Mouse (Mus musculus) hematopoietic stem cell, adult 5-6 weeks (primary cell): ENCODE results near the gene Ddx20. TPM values are rescaled to one million over a fixed set of nuclear protein-coding genes. Genes with fewer than 3 reads are reported as not detected.

Experiments used
- ATAC-seq, 2 experiments: fragments of 125-278 bp in 1 of 2; replicated peaks in 1 of 2; 2 replicates each; pipeline ENCODE4 v1.8.0; 2016 to 2017; ENCODE audit warnings: inconsistent platforms in 2 of 2, mild to moderate bottlenecking in 2 of 2, moderate number of reproducible peaks in 2 of 2, low read depth in 1 of 2, moderate TSS enrichment in 1 of 2; ENCODE audit not compliant: low FRiP score in 2 of 2, poor library complexity in 2 of 2, severe bottlenecking in 2 of 2, insufficient read depth in 1 of 2, low TSS enrichment in 1 of 2
- total RNA-seq: library from RNA; stranded (forward); fragments of 172-1452, 232-1000 nt; gene quantifications from 2 replicates; pipeline ENCODE4 v1.2.3, GENCODE M21; 2017

The Ddx20 gene
- total RNA-seq, result 41.8 and 51.4 TPM in 2 replicates

DNA sequence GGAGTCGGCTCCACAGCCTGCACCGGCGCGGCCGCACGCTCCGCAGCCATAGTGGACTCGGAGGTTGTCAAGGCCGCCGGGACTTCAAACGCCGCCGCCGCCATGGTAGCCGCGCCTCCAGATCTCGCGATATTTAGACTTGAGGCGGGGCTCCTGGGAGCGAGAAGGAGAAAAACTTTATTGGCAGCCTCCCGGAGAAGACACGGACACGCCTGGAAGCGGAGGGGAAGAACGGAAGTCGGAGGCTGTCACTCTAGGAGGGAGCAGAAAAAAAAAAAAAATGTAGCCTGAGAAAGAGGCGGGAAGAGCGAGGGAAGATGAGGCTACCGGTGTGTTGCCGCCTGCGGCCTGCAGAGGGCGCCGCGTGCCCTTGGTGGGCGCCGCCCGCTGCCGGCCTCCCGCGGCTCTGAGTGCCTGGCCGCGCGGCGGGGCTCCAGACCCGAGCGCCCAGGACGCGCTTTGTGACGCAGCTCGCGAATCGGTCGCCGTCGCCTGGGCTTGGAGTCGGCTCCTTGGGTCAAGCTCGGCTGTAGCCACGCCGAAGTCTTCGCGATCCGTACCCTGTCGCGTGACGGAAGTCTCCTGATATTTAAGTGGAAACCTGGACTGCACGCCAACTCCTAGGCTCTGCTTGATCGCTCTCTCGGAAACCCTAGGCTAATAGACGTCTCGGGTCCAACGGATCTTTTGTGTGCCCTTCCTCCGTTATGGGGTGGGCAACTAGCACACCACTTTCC, at the start of gene Ddx20:
Gene Ddx20, minus strand, starts transcription at position 251 of the 737 bp plus-strand sequence.
- ATAC-seq, result peak; percentile 93 to 97

DNA sequence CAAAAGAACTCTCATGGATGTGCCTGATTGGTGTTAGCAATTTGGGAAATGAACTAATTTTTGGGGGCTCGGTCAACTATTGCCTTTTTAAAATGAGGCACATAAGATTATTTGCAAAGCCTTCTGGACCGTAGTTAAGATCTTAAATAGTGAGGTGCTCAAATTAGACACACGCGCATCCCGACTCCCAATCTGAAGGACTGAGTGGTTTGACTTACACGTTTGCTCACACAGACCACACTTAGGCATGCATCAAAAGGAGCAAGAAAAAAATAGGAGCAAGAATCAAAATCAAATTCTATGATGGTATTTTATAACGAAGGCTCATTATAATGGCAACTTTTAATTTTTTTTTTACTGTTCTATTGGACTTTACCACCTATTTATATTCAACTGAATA, 49.7 kb upstream of the Ddx20 start:
- ATAC-seq, result no peak

DNA sequence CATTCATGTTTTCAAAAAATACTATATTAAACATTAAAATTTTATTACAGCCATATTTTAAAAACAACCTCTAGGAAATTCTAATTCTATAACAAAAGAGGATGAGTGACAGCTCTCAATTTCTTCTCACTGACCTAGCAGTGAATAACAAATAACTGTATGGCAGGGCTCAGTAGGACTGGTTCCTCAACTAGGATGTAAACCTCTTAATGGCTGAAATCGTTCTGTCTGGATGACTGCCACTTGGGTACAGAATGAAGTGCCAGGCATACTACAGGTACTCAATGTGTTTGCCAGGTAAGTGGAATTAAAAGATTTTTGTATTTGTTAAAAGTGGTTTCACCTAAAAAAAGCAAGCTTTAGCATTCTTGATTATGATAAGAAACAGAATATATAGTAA, 48.8 kb upstream of the Ddx20 start:
- ATAC-seq, result no peak

DNA sequence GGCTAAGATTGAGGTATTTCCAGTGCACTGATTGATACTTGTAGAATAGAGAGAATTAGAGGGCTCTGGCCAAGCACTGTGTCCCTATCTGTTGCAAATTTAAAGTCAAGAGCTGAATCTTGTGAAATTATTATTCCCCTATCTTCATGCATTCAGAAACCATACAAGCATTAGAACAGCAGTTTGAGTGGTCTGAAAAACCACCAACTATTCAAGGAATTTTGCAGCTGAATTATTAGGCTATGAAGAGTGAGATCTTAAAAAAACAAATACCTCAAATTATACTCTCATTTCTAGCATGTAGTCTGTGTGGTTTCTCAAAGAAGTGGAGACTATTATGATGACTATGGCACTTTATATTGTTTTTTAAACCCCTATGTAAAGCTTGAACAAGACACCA, 47.9 kb upstream of the Ddx20 start:
- no peak for ATAC-seq

DNA sequence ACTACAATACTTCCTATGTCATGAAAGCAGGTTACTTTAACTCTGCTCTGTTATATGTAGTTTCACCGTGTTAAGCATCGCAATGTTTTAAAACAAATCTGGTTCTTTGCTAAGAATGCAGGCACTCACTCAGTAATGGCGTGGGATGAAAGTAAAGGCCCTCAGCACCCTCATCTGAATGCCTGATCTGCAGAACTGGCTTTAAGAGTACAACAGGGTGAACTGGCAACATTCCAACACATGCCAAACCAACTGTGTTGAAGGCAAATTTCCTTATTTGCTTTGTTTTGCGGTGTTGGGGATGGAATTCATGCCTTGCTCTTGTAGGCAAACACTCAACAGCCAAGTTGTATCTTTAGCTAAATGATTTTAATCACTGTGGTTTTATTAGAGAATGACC, 46.2 kb upstream of the Ddx20 start:
- no peak for ATAC-seq

DNA sequence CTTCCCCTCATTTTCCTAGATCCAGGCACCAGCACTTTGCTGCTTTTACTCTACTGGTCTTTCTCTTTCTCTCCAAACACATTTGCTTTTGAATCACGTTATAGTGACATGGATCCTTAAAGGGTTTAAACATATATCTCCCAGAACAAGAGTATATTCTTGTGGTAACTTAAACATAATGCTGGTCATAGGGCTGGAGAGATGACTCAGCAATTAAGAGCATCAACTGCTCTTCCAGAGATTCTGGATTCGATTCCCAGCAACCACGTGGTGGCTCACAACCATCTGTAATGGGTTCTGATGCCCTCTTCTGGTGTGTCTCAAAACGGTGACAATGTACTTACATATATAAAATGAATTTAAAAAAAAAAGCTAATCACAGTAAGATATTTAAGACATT, 45.0 kb upstream of the Ddx20 start:
- ATAC-seq, result no peak

DNA sequence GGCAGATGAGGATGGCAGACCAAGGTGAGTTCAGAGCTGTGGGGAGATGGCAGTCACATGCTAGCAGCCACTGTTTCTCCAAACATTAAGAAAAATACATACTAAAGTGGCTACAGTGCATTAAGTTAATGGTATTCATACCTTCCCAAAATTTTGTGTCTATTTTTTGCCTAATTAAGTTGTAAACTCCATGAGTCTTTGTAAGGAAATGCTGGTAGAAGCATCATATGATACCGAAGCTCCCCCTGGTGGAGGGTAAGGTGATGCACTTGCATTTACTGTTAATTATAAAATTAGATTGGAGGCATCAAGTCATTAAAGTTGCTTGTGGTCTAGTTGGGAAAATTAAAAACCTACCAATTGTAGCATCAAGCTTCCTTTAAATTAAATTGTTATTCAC, 38.7 kb upstream of the Ddx20 start:
- peak; percentile 23 to 49; a peak in 1 of 4 replicates for ATAC-seq

DNA sequence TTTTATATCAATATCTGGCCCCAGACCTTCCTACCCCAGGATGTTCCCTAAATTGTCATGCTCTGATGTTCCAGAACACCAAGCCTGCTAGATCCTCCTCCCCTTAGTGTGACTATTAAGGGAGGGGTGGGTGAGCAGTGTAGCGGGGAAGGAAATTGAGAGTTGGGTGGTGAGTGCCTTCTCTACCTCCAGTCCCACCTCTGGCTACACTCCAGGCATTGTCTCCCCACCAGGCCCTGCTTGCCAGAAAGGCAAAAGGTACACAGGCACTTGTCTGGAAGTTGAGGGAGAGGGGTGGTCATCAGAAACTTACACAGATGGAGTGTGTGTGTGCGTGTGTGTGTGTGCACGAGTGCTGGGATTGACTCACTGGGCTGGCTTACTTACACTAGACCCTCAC, 35.1 kb upstream of the Ddx20 start:
- no peak for ATAC-seq

DNA sequence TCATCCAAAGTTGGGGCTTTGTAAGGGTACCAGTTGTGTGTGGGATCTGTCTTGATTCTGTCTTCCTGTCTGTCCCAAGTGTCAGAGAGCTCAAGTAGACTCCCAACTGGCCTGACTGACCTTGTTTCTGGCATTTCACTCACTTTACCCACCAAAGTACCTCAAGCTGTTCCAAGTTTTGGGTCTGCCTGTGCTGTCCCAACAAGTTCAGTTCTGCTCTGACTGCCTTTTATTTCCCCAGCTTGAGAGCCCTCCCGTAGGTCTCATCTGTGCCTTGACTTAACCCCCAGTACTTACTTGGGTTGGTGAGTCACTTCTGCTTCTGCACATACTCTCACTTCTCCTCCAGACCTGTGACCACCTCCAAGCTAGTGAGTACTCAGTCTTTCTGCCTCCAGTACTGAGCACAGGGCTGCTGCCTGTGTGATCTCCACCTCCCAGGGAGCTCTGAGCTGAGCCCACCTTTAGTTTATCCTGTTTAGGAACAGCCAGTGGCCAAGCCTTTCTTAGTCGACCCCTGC, 34.4 kb upstream of the Ddx20 start:
- ATAC-seq, result peak in 1 of 2 experiments; percentile 23; a peak in 1 of 4 replicates

DNA sequence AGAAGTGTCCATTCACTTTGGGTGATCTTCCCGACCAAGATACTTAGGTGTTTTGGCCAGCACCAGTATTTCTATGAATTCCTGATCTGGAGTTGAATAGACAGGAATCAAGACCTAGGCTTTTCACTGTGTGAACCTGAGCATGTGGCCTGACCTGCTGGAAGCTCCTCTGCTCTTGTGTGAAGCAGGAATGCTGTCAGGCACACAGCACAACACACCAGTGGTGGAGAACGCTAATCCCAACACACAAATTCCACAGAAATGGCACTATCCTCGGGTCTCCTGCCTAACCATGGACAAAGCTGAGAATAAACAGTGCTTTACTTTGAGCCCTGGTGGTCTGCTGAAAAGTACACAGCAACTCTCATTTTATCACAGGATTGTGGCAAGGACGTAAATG, 33.1 kb upstream of the Ddx20 start:
- ATAC-seq, result no peak

DNA sequence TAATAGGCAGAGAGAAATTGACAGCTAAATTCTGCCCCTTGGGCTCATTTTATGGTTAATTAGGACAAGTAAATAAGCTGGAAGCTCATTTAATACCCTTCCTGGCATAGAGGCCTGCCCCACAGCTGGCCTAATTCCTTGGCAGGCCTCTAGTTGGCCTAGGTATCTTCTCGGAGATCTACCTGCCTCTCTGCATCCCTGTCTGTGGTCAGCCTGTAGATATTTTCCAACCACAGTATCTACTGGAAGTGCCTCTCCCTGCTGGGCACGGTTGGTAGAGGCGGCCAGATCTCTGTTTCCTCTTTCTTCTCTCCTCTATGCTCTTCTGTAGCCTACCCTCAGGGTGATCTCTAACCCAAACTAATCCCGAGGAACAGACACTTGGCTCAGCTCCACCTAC, 32.6 kb upstream of the Ddx20 start:
- ATAC-seq, result 0 out of 4 replicates have a peak, but pooled peaks of 1 of the 2 experiments have one; percentile 14

DNA sequence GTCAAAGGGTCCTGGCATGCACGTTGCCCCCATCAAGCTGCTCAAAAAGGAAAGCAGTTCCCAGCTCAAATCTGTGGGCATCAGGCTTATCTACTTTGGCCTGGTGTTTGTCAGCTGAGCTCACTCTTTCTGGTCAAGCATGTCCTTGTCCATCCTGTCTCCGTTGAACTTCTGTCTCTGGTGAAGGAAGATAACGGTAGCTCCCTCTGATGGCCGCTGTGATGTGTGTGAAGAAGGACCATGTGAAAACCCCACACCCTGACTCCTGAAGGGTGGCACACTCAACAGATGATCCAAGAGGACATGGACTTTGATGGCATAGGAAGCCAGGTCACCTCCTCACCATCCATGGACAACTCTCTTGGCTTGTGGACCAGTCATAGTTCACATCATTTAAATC, 31.4 kb upstream of the Ddx20 start:
- no peak for ATAC-seq

DNA sequence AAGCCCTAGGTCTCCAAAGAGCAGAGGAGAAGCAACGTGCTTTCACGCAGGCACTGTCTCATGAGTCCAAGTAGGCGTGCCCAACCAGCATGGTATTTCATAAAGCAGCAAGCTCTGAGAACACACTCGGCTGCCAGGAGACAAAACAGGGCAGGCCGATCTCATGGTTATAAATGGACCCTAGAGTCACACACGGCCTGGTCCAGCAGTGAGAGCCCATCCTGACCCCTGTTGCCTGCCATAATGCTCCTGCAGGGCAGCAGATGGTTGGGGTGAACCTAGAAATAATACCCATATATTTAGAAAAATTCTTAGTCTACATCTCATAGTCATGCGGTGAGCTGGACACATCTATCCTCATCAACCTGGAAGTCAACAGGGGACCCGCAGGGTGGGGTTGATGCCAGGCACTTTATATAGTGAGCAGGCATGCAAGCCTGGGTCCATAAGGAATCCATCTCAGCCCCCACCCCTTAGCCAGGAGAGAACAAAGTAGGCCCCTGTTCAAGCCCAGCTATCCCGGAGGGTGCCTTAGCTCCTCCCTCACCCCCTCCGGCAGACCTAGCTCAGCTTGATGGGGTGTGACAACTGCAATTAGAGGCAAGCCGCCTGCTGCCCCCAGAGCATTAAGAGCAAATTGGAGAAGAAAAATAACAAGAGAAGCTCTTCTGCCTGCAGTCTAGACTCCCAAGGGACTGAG, 30.6 kb upstream of the Ddx20 start:
- ATAC-seq, result no peak

DNA sequence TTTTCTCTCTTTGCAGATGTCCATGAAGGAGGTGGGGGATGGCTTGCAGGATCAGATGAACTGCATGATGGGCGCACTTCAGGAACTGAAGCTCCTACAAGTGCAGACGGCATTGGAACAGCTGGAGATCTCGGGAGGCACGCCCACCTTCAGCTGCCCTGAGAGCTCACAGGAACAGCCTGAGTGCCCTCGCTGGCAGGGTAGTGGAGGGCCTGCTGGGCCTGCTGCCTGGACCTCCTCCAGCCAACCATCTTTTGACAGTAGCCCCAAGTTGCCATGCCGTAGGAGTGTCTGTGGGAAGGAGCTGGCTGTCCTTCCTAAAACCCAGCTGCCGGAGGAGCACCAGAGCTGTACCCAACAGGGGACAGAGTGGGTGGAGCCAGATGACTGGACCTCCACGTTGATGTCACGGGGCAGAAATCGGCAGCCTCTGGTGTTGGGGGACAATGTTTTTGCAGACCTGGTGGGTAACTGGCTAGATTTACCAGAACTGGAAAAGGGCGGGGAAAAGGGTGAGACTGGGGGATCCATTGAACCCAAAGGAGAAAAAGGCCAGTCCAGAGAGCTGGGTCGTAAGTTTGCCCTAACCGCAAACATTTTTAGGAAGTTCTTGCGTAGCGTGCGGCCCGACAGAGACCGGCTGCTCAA, 29.1 kb upstream of the Ddx20 start:
- no peak for ATAC-seq

DNA sequence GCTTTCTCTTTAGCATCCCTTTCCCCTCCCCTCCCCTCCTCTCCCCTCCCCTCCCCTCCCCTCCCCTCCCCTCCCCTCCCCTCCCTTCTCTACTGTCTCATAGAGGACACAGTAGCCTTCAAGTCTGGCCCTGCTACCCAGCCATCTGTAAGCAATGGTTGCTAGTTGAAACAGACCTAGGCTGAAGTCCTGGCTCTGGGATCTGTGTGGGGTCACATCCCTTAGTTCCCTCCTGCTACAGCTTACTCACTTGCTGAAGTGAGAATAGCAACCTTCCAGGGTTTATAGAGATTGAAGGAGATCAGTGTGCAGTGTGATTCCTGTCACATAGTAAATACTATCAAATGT, 27.4 kb upstream of the Ddx20 start:
- ATAC-seq, result no peak

DNA sequence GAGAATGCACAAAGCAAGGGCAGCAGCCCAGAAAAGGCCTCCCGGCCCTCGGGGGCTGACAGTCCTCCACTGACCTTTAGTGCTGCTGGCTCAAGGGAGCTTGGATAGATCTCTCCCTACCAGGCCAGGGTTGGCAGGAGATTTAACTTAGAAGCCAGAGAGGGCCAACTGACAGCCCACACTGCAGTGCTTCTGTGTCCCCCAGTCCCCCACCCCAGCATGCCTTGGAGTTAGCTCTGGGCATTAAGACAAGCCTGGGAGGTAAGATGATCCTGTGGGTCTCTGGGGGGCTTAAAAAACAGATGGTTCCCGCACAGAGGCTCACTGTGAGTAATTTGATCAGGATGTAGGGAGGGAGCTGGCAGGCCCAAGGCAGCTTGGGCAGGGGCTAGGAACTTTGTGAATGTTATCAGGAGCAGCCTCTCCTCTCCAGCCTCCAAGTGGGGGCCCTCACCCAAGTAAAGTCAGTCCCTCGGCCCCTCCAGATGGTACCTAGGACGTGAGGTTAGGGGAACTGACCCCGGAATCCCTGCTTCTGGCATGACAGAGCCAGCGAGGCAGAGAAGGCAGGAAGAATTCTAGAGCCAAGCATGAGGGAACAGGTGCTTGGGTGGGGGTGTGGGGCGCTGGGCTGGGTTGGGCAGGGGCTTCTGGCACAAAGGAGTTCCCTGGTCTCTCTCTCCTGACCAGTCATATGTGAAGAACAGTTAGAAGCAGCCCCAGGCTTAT, 26.9 kb upstream of the Ddx20 start:
- no peak for ATAC-seq

DNA sequence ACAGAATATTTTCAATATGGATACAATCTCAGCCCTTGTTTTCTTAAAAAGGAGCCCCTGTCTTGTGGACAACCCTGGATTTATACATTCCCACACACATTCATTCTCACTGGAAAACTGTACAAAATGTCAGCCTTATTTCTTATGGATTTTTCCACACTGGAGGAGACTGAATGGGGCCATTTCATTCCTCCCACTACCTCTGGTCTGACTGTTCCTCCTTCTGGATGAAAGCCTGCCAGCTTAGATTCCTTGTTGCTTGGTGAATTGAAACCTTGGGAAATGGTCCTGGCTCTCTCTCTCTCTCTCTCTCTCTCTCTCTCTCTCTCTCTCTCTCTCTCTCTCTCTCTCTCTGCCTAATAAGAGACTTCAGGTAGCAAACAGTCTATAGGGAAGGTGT, 25.5 kb upstream of the Ddx20 start:
- ATAC-seq, result no peak

DNA sequence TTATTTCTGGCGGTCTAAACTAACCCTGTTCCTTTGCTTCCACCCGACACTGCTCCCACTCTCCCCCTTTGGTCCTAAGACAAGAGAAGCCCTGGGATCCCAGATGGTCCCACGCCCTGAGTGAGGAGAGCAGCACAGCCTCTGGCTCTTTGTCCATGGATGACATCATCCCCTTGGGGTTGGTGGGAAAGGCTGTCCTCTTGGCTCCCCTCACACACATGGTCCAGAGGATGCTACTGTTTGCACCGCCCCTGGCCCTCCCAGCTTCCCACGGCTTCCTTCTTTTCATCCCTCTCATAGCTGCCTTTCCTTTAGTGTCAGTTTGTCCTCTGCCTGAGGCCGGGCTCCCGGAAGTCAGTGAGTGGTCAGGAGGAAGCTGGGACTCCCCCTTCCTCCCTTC, 24.4 kb upstream of the Ddx20 start:
- no peak for ATAC-seq
